Mouse (Mus musculus) monocyte, adult 2 months (primary cell): ENCODE measurements around the gene Snrpc.

Experiments used
- DNase-seq, 2 experiments: peaks; one replicate each; pipeline ENCODE4 v3.0.0; 2022; ENCODE audit warnings: low spot score in 2 of 2, low read depth in 1 of 2

Snrpc gene

DNA sequence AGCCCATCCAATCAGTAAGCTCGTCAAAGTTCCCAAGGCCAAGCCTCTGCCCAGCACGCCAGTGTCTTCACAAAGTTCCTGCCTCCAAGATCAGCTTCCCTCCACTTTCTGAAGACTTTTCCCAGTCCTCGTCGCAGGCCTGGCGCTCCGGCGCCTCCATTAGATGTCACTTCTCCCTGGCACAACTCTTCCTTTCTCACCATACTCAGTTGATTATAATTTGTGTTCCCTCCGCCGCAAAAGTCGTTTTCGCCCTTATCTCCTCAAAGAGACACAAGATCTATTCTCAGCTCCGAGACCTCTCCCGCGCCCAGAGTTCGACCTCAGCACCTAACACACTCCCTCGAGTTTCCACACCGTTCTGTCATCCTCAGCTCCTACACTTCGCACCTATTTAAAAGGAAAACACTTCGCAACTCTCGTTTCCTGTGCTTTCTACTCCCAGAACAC, 18.4 kb upstream of the Snrpc start:
- no peak for DNase-seq

GRCm38 (mm10) chr17:27819971-27820567, 17.9 kb upstream of the Snrpc start:
- DNase-seq: peak in 1 of 2 experiments; percentile 57

GRCm38 (mm10) chr17:27820568-27821406, 17.2 kb upstream of the Snrpc start, which contains the start of gene D17Wsu92e:
Gene D17Wsu92e, minus strand, starts transcription at chr17:27820648.
- peak; percentile 95 to 98 for DNase-seq

GRCm38 (mm10) chr17:27821407-27822338, 16.3 kb upstream of the Snrpc start:
- DNase-seq: no peak

GRCm38 (mm10) chr17:27823142-27823905, 14.6 kb upstream of the Snrpc start:
- DNase-seq: no peak

- peak in 1 of 2 experiments; percentile 9 for DNase-seq
Measured at GRCm38 (mm10) chr17:27824941-27825340, 13.0 kb upstream of the Snrpc start.

DNA sequence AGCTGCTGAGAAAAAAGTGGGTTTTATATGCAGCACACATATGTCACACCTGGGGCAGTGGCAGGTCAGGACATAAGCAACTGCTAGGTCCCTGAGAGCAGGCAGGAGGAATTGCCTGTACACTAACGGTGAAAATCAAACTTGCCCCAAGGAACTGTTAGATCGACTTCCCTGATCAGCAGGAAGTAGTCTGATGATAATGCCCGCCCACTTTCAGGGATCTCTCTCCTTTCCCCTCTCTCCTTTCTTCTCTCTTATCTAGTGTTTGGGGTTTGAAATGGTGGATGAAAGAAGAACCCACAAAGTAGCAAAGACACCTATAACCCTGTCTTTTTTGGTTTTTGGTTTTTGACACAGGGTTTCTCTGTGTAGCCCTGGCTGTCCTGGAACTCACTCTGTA, 12.4 kb upstream of the Snrpc start:
- DNase-seq: no peak

- DNase-seq: peak; percentile 74 to 80
Measured at GRCm38 (mm10) chr17:27825984-27826905, 11.7 kb upstream of the Snrpc start.

GRCm38 (mm10) chr17:27826908-27827383, 11.0 kb upstream of the Snrpc start:
- peak in 1 of 2 experiments; percentile 49 for DNase-seq

GRCm38 (mm10) chr17:27827511-27827910, 10.4 kb upstream of the Snrpc start:
- DNase-seq: no peak

- peak in 1 of 2 experiments; percentile 21 for DNase-seq
Measured at GRCm38 (mm10) chr17:27830411-27830810, 7.5 kb upstream of the Snrpc start.

- peak; percentile 87 to 88 for DNase-seq
Measured at GRCm38 (mm10) chr17:27839469-27840252, 1.7 kb downstream of the Snrpc start.

- no peak for DNase-seq
Measured at GRCm38 (mm10) chr17:27848351-27848750, 10.4 kb downstream of the Snrpc start.

DNA sequence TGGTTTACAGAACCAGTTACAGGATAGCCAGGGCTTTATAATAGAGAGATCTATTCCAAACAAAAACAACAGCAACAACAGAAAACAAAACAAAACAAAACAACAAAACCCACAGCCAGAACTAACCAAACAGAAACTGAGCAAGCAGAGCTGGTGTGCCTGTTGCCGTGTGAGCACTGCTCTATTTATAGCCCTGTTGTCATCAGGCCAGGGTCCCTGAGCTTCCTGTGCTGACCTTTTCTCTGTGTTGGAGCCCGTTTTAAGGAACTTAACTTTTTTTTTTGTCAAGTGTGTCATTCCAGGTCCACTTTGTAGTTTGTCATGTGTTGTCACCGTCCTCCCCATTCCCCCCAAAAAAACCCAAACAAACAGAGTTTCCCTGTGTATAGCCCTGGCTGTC, 13.1 kb downstream of the Snrpc start:
- no peak for DNase-seq

DNA sequence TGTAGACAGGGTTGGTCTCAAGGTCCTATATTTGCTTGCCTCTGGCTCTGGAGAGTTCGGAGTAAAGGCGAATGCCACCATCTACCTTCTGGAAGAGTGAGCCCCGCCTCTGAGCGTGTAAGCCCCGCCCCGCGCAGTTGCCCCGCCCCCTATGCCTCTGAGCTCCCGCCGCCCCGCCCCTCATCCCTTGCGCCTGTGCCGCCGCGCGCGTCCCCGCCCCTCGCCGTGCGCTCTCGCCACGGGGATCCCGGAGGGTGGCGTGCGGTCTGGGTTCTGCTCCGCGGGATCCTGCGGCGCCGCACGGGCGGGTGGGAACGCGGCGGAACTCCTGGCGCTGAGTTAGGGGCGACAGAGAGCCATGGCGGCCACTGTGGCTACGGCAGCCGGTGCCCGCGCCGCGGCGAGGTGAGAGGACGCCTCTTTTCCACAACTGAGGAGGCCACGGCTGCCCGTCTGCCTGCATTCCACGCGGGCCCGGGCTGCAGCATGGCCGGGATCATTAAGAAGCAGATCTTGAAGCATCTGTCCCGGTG, 18.4 kb downstream of the Snrpc start, which contains the start of gene Uhrf1bp1:
TSS of gene Uhrf1bp1 (plus strand) at position 177 of the 533 bp plus-strand sequence.
- peak in 1 of 2 experiments; percentile 47 for DNase-seq

DNA sequence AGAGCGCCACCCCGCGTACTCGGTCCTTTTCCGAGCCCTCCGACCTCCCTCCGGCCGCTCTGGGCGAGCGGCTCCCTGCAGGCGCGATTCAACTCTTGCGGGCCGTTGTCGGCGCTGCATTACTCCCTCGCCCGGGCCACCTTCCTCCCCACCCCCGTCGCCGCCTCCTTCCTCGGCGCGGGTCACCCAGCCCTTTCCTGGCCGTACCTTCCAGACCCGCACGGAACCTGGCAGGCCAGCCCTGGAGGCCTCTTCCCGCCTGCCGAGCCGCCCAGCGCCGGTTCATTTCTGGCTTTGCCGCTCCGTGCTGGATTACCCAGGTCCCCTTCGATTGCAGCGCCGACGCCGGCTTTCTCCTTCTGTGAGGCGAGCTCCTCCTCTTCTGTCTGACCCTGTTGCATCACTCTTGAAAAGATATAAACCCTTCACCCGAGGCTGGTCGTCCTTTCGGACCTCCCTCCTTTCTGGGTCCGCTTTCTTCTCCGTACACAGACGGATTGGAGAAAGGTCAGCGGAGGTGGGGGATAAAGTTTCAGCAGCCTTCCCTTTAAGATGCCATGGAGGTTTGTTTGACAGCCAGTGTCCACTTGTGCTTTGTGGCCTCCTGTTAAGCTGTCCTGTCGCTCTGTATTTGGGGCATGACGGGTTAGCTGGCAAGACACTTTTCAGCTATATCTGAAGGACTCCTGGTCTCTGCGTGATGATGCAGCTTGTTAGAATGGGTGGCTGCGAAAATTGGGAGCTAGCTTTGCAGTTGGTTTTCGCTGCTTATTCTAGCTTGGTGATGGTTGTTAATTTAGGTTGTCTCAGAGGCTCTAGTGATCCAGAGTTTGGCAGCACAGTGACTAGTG, 19.1 kb downstream of the Snrpc start:
- peak in 1 of 2 experiments; percentile 14 for DNase-seq
